Mouse (Mus musculus): ENCODE data around the gene Jph2.

DNA sequence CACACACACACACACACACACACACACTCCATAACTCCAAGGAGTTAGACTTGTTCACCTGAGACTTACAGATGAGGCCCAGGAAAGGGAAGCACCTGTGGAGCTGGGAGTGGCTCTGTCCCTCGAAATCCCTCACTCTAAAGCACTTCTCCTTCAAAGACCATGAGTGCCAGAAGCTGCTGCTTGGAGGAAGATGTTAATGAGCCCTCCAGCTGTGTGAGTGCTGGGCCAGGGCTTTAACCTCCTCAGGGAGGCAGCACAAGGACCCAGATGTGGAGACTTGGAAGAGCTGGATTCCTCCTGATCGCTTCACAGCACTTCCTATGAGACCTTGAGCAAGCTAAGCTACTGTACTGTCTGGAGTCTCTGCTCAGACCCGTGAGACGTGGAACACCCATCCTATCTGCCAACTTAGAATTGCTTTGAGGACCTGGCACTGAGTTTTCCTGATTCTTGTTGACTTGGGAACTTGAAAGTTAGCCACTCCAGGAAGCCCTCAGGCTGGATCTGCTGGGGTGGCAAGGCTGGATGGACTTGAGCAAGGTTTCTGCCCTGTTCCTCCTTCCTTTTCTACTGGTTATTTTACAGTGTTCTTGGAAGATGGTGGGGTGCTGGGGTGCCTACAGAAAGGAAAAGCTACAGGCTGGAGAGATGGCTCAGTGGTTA is 30.7 kb upstream of the Jph2 start:
- no peak for TF ChIP-seq CTCF (IDR thresholded peaks at IDR 0.05; ENCODE audit: control insufficient read depth, insufficient read depth, insufficient read length)
- no peak for TF ChIP-seq MYOD1 (IDR thresholded peaks at IDR 0.05; ENCODE audit: control insufficient read depth, insufficient read length, low read depth)
- no peak for TF ChIP-seq MAX (IDR thresholded peaks at IDR 0.05)
- no peak for TF ChIP-seq CEBPB (IDR thresholded peaks at IDR 0.05; ENCODE audit: low read depth)
- no peak for TF ChIP-seq USF1 (IDR thresholded peaks at IDR 0.05; ENCODE audit: low read depth)

All from C2C12 (cell line).